Mouse (Mus musculus) gastrocnemius, adult 18-20 months (tissue): Measurements from ENCODE around the gene Cox7a1. TPM values are rescaled to one million over a fixed set of nuclear protein-coding genes. Genes with fewer than 3 reads are reported as not detected.
"Not testable (repeated sequence)": the region's sequence is repeated elsewhere in the genome, so short reads cannot be mapped to it uniquely, and the experiment has no call there.

Experiments used
- DNase-seq: peaks from one replicate; pipeline ENCODE4 v3.0.0; 2021; ENCODE audit warnings: low spot score
- total RNA-seq, 2 experiments: library from RNA; stranded (reverse); gene quantifications; 2 replicates each; pipeline ENCODE4 v1.2.3; 2021

Cox7a1 gene
- total RNA-seq, 2 experiments from 2014 or later = 938 to 989 TPM

DNA sequence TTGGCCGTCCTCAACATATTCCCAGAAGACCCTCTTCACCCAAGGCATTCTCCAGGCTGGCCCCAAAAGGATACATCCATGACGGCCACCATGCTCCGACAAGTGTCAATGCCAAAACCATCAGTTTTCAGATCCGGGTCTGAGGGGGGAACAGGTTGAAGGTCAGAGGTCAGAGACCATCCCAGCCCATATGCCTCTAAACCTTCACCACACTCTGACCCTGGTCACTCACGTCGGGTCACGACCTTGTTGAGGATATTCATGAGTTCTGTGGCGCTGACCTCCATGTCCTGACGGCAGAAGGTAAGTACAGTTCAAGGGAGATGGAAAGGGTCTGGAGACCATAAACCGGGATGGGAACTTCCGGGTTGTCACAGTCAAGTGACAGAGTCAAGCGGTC, 8.1 kb downstream of the Cox7a1 start:
- no peak for DNase-seq

DNA sequence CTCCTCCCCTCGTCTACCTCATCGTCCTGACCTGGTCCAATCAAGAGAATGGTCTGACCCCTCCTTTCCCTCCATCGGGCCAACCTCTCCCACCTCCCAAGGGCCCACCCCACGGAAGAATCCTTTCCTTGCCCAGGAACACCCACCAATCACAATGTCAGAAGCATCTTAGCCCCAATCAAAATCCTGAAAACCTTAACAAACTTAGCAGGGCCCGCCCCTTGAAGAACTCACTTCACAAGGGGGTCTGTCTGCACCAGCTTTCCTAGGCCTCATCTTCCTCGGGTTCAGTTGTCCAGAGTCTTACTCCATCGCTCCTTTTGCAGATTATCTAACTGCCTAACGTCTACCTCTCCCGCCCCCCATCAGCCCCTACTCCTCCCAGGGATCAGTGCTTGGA, 9.1 kb downstream of the Cox7a1 start:
- DNase-seq = no peak

DNA sequence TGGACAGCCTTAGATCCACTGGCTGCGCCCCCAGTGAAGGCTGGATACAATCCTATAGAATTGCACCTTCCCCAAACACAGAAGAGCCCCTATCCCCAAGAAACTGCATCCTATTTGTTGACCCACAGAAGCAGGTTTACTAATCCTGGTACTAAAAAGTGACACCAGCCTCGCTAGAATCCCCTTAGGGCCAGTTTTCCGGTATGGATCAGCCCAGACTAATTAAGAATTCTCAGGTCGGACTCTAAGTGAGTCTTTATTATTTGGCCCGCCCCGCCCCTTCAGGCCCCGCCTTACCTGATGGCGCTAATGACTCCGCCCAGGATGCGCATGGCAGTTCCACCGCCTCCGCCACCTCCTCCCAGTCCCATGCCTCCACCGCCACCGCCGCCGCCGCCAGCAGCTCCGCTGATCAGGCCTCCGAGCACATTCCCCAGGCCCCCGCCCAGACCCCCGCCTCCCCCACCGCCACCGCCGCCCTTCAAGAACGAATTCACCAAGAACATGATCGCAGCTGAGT, 9.7 kb downstream of the Cox7a1 start:
- peak; percentile 77 for DNase-seq

DNA sequence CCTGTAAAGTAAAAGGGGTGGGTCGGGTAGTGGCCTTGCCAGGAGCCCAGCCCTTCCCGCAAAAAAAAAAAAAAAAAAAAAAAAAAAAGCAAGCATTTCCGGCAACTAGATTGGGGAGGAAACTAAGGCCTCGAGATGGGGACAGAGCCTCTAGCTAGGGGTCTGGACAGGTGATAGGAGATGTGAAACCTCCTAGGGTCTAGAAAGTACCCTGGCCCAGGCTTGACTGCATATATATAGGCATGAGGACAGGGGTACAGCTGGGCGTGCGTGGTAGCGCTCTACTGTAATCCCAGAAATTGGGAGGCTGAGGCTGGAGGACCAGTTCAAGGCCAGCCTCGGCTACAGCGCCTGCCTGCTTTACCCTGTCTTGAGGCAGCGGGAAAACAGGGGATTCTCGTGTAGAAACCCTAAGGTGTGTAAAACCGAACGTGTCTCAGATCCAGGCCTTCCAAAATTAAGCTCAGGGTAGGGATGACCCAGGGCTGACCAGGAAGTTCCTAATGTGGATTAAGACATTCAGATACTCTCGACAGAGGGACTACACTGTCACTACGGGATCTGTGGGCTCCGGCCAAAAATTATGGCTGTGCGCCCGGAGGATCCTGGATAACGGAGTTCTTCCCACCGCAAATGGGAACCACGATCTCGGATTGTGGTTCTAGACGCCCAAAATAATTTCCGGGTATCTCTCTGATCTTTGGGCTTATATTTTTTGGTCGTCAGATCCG, 10.3 kb downstream of the Cox7a1 start:
- DNase-seq = peak; percentile 47

DNA sequence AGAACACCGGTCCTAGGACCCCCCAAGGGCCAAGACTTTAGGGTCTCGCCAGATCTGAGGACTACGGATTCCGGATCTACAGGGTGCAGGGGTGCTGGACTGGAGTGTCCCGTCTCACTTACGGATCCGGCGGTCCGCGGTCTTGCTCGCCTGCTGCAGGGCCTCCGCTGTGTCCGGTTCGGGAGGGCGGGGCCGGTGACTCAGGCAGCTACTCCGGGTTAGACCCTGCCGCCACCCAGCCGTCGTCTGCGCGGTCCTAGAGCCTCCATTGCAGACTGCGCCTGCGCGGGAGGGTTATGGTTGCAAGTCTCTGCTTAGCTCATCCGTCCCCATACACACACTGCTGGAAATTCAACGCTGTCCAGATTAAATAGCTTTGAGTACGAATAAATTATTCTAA, 10.9 kb downstream of the Cox7a1 start:
- DNase-seq = peak; percentile 94

DNA sequence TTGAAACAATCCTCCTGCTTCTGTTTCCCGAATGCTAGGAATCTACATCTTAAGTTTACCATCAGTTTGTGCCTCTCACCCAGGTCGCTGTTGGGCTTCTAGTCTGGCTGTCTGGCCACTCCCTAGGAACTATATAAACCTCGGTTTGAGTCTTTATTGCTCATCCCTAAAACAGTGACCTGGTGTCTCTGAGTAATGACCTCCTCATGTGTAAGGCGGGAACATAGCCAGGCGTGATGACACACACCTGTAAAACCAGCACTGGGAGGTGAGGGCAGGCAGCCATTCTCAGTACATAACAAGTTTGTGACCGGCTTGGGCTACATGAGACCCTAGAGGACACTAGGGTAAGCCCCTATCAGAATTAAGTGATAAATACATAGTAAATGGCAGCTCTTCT, 11.5 kb downstream of the Cox7a1 start:
- no peak for DNase-seq

DNA sequence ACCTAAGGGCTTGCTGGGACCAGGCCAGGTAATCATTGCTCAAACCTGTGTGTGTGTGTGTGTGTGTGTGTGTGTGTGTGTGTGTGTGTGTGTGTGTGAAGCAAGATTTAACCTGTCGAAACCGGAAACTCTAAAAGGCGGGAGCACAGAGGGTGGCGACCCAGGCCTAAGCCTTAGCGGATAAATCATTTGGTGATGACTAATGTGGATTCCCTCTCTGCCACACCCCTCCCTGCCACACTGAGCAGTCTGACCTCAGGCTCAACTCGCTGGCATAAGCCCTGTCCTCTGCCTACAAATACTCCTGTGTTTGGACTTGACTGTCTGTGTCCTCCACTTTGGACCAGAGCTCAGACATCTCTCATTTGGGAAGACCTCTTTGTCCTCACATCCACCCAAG, 12.2 kb downstream of the Cox7a1 start:
- DNase-seq = no peak

DNA sequence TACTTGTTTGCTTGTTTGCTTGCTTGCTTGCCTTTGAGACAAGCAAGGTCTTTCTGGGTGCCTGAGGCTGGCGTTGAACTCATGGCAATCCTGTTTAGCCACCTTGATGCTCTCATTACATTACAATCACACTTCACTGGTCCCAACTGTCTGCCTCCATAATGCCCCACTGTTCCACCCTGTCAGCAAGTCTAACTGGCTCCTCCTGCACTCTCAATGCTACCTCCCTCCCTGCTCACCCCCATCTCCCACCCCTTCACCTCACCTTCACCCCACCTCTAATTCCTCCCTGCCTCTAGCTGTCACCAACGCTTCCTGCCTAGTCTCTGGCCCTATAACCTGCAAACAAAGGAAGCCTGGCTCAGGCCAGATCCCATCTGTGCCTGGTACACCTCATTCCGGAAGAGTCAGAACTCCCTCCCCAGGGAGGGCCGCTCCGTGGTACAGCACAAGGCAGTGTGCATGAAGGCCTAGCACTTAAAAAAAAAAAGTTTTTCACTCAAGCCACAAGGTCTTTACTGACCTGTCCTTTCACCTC, 13.7 kb downstream of the Cox7a1 start:
- no peak for DNase-seq

DNA sequence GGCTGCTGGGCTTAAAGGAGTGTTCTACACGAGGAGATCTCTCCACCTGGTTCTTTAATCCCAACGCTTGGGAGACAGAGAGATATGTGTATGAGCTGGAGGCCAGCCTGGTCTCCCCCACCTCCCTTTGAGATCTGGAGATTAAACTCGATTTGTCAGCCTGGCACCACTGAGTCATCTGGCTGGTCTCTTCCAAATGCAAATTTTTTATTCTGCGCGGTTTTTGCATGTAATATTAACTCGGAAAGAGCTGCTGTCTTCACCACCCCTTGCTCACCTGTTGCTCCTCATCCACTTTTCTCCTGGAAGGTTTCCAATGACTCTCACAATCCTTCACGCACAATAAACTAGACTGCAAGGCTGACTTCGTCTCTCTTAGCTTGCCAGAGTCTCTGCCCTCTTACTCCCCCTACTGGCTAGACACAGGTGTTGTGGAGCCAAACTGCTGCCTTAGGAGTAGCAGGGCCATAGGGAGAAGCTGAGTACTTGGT, 14.6 kb downstream of the Cox7a1 start, which contains the start of gene Capns1:
TSS of gene Capns1 (minus strand) at position 331 of the 491 bp plus-strand sequence.
- peak; percentile 70 for DNase-seq

DNA sequence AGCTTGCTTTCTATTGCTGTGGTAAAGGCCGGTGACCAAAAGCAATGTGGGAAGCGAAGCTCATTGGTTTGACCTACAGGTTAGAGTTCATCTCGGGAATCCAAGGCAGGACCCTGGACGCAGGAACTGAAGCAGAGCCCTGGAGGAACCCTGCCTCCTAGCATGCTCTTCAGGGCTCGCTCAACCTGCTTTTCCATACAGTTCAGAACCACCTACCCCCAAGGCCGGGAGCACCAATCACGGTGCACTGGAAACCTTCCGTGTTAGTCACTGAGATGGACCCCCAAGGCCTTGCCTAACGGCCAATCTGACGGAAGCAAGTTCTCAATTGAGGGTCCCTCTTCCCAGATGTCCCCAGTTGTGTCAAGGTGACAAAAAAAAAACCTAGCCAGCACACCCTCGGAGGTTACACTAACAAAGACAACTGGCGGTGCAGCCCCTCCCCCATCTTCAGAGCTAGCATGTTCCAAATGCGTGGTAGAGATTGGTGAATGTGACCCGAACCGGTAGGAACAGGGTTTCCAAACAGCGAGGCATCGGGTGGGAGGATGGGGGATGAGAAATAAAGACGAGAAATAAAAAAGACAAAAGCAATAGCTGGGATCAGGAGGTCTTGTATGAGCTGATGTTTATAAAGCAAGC, 15.7 kb downstream of the Cox7a1 start:
- DNase-seq = no peak

DNA sequence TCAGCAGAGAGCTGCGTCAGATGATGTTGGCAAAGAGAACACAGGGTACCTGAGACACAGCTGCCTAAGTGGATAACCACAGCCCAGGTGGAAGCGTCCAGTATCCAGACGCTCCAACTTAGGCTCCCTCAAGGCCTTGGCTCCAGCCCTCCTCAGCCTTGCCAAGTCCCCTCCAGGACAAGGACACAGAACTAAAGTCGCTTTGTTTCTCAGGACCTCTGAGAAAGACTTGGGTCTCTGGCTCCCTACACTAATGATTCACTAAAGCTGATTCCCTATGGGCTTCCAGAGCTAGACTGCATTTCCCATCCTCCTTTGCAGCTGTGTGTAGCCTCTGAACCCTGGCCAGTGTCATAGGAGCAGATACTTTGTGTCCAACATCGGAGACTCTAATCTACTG, 16.3 kb downstream of the Cox7a1 start:
- DNase-seq = no peak

DNA sequence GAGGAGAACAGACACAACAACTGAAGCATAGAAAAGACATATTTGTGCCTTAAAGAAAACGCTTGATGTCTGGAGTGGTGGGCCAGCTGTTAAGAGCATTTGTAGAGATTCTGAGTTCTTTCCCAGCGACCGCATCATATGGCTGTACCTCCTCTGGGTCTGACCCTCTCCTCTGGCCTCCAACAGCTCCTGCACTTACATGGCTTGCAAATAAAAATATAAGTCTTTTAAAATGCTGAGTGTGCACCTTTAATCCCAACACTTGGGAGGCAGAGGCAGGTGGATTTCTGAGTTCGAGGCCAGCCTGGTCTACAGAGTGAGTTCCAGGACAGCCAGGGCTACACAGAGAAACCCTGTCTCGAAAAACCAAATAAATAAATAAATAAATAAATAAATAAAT, 16.7 kb downstream of the Cox7a1 start:
- DNase-seq = not testable (repeated sequence)

DNA sequence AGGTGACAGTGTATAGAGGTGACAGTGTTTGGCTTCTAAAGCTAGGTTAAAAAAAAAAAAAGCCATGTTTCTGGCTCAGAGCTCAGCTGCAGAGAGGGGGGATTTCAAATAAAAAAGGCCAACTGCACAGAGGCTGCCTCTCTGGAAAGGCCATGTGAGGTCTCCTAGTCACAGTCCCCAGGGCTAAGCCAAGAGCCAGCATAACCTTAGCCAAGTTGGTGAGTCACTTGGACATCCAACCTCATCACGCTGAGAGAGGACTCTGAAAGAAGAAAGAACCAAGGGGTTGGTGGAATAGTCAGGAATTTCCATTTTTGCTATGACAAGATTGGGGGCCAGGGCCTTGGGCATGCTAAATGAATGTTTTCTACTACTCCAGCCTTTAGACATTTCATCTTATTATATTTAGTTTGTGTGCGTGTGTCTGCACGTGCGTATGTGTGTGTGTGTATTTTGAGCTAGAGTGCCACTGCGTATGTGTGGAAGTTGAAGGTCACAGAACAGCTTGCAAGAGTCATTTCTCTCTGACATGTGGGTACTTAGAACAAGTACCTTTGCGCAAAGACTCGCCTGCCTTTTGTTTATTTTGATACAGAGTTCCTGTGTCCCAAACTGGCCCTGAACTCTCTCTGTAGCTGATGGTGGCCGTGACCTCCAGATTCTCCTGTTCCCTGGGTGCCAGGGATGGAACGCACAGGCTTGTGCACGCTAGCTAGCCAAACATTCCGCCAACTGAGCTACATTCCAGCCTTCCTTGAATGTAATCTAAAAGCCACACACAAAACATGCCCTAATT, 19.1 kb downstream of the Cox7a1 start:
- DNase-seq = peak; percentile 83

DNA sequence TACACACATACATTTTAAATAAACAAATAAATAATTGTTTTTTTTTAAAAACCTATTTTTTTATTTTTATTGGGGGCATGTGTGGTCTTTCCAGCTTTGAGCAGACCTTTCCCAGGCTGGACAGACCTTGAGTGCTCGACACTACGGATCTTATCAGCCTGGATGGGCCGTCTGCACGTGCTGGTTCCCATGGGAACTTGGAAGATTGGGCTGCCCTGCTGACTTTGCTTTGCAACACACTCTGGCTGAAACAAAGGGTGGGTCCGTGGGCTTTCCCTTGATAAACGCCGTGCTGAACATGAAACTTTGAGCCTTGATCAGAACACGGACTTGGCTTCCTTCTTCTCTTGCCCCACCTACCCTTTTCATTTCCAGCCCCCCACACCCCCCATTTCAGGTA, 20.4 kb downstream of the Cox7a1 start:
- no peak for DNase-seq

DNA sequence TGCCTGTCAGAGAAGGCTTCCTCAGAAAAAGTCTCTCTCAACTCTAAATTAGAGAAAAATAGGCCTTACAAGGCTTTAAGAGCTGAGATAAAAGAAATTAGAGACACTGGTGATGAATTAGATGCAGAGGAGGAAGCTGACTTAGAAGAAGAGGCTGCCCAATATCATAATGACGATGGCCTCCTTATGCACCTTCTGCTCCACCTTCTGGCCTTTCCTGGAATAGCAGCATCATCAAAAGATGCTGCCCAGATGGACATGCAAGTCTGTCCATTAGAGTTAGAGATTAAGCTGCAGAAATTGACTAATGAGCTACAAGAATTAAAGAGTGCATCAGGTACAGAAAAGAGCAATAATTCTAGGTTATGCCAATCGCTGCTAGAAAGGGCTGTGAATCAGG, 21.4 kb downstream of the Cox7a1 start:
- peak; percentile 79 for DNase-seq

DNA sequence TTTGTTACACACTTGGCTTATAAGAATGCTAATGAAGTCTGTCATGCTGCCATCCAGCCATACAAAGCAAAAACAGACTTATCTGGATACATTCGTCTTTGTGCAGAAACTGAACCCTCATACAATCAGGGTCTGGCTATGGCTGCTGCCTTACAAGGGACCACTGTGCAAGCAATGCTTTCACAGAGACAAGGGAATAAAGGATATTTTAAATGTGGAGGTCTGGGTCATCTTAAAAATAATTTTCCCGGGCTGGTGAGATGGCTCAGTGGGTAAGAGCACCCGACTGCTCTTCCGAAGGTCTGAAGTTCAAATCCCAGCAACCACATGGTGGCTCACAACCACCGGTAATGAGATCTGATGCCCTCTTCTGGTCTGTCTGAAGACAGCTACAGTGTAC, 22.4 kb downstream of the Cox7a1 start:
- not testable (repeated sequence) for DNase-seq

DNA sequence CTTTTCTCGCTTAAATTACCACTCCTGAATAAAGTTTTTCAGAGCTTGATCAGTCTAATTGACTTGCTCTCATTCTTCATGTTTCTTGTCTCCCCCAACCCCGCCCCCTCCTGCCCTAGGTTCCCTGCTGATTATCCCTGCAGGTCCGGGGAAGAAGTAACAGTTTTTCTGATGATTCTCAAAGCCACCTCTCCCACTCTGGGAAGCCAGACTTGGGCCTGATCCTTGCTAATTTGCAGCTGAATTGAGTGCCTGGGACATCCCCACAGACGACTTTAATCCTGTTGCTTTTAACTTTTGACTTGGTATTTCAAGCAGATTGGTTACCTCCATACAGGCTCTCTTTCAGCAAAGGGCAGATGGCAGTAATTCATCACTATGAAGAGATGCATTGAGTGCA, 27.1 kb downstream of the Cox7a1 start:
- DNase-seq = no peak

DNA sequence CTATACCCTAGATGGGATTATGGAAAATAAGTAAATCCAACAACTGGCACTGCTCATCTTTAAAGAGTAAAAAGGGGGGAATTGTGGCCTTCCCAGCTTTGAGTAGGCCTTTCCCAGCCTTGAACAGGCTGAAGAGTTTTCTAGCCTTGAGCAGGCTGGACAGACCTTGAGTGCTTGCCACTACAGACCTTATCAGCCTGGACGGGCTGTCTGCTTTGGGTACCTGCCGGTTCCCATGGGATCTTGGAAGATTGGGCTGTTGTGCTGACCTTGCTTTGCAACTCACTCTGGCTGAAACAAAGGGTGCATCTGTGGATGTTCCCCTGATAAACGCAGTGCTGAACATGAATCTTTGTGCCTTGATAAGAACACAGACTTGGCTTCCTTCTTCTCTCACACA, 29.9 kb downstream of the Cox7a1 start:
- no peak for DNase-seq

DNA sequence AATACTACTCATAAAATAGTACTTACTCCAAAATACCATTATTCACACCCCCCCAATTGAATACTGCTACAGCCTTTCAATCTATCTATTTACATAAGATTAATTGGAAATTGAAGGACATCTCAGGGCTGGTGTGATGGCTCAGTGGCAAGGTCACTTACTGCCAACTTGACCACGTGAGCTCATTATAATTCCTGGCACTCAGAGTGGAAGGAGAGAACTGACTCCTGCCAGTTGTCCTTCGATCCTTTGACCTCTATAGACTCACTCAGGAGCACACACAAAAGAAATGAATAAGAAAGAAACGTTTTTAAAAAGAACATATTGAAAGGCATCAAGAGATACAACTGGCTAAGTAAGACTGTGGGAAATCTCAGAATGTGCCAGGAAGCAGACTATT, 31.9 kb downstream of the Cox7a1 start:
- DNase-seq = no peak

DNA sequence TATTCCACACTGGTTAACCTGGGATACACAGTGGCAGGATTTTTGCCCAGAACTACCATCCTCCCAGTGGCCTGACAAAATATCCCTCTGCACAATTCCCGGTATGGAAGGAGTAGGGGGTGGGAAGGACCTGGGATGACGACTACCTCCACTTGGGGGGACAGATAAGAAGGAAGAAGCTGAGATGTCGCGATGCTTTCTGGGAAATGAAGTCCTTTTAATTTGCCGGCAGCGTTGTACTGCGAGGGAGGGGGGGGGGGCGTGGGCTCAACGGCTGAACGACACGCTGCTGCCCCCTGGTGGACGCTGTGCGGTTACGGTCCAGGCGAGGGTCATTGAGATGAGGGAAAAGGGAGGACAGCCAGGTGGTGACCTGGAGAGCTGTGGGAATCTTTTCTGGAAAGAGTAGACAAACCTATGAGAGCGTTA, 32.8 kb downstream of the Cox7a1 start:
- peak; percentile 80 for DNase-seq

DNA sequence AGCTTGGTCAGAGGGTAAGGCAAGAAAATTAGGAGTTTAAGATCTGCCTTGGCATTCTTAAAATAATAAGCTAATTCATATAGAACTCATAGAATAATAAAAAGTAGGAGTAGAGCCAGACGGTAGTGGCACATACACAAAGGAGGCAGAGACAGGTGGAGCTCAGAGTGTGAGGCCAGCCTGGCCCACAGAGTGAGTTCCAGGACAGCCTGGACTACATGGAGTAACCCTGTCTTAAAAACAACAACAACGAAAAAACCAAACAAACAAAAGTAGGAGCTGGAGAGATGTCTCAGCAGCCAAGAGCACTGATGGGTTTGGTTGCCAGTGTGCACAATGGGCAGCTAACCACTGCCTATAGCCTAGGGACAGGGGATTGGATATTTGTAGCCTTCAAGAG, 33.3 kb downstream of the Cox7a1 start:
- DNase-seq = no peak
